Mouse (Mus musculus) fat pad, adult 2 months (tissue): ENCODE measurements around the gene Rab31.

Experiments used
- DNase-seq: peaks from one replicate; pipeline ENCODE4 v3.0.0-alpha.2; 2011; ENCODE audit warnings: low read depth, low spot score; ENCODE audit errors: extremely low read depth

The Rab31 gene

DNA sequence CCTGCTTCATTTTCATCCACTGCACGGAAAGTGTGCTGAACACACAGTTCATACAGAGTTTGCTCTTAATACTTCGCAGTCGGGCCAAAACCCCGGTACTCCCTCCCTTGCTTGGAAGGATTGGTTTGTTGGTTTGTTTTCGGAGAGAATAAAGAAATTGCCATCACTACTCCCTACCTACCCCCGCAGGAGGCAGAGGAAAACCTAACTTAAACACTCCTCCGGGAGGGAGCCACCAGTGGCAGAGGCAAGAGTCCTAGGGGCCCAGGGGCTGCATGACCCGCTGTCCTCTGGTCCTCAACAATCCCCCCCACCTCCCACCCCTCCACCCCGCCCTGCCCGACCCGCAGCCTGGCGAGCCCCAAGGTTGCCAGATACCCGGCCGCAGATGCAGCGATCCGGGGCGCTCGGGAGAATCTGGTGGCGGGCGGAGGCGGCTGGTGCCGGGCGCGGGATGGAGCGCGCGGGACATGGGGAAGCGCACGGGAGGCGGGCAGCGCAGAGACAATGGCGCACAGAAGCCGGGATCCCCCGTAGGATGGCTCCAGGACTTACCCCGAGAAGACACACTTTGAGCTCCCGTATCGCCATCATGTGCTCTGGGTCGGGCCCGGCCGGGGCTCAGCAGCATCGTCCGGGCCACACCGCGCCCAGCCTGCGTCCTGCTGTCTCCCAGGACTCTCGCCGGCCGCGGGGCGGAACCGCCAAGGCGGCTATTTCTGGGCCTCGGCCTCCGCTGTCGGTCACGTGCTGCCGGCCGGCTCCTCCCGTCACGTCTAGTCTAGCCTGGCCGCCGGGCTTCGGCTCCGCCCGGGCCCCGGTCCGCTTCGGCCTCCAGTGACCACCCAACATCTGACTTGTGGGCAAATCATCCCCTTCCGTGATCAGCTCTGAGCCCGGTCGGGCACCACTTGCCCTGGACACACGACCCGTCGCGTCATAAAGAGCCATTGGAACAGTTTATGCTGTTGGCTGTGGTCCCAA, at the start of gene Rab31:
TSS of gene Rab31 (minus strand) at position 802 of the 984 bp plus-strand sequence.
- no peak for DNase-seq

DNA sequence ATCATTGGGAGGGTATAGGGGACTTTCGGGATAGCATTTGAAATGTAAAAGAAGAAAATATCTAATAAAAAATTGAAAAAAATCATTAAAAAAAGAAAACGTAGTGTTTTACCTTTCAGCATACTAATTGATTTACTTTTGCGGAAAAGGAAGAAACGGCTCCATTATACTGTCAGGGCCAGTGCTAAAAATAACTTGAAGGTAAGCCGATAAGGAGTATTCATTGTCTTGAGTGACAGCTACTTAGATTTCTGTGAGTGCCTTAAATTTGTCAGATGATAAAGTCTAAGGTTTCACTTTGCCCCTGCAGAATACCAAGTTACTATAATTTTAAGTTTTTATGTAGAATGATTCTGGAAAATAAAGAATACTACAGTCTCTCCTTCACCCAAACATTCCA, 47.6 kb upstream of the Rab31 start:
- DNase-seq: no peak

DNA sequence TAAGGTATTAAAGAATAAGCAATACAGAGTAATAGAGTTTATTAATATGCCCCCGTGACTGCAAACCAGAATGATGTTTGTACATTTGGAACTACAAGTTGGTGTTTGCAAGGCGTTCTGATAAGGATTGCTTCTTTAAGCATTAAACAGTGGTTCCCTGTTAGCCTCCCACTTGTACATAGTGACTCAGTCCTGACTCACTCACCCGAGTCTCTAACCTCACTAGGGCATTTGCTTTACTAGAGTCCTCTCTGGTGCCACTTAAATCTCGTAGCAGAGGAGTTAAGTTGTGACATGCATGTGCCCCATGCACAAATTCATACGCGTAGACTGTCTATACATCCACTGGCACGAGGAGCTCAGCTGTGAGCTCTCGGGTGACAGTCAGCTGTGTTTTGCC, 41.2 kb upstream of the Rab31 start:
- DNase-seq: no peak

DNA sequence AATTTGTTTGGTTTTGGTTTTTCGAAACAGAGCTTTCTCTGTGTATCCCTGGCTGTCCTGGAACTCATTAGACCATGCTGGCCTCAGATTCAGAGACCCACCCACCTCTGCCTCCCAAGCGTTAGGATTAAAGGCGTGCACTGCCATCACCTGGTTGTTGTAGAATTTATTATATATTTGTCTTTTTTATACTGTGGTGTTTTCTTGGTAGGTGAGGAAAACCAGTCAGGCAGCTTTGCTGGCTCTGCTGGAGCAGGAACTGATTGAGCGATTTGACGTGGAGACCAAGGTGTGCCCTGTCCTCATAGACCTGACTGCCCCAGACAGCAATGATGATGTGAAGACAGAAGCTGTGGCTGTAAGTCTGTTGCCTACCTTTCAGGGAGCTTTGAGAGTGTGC, 38.5 kb upstream of the Rab31 start:
- no peak for DNase-seq

DNA sequence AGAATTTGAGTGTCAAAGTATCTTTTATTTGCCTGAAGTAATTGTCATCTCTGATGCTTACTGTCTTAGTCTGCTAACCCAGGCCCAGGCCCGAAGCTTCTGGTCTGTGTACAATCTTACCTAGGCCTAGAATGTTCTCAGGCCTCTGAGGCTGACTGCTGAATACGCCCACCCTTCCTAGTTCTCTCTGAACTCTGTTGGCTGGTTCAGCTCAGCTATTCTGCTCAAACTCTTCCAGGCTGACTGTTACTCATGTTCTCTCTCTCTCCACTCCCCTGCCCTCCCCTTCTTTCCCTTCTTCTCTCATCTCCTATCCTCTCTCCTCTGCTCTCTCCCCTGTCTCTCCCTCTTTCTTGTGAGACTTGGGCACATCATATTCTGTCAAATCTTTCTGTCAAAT, 33.9 kb upstream of the Rab31 start:
- DNase-seq: no peak

DNA sequence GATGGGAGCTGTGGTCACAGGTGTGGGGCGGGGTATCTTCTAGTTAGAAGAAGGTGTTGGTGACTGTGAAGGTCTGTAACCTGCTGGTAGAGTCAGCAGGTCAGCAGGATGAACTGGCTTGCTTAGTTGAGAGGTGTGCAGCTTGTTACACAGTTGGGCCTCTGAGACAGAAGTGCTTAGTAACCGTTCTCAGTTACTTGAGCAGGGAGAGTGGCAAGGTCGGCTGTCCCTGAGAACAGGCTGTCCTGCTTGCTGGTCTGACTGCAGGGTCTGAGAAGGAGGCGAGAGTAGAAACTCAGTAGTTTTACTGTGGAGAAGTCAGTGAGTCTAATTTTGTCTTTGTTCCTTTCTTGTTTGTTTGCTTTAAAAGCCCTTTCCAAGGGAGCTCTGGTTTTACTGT, 33.4 kb upstream of the Rab31 start:
- no peak for DNase-seq

DNA sequence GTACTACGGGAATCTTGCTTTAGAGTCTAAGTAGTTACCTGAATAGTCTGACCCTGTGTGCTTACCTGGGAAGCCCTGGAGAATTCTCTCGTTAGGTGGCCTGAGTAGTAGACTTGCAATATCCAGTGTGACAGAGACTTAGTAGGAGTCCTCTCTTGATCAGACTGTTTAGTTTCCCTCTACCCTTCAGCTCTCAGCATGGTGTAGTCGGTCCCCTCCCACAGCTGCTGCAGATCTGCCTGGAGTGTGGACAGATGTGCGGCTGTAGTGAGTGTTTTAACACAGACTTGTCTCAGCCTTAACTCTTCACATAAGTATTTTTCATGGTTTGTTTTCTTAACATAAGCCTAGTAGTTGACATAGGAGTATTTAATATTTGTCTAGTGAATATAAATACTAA, 29.5 kb upstream of the Rab31 start:
- DNase-seq: no peak

DNA sequence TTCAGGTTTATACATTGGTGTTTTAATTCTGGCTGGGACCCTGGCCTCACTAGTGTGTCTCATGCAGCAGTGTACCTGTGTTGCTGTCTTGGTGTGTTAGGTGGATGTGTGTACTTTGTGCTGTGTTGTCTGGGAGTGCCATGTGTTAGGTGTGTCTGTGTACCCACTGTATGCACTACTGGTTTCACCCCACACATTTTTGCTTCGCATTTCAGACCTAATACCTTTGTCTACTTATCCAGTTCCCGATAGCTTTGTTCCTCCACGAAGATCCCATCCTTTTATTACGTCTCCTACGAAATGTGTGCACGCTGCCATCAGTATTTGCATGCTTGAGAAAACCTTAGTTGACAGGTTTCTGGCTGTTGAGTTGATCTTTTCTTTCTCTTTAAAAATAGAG, 27.9 kb upstream of the Rab31 start:
- DNase-seq: no peak

DNA sequence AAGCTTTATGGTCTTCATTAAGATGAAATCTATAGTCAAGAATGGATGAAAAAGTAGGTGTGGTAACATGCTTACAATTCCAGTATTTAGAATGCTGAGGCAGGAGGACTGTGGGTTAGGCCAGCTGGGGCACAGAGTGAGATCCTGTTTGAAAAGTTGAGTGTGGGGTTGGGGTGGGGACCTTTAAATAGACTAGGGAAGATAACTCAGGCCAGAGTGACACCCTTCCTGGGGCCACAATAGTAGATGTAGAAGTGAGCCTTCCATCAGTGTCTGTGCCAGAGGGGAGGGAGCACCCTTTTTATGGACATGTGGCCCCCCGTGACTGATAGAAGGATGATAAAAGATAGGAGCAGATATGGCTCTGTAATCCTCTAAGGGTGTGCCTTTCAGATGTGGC, 26.8 kb upstream of the Rab31 start:
- no peak for DNase-seq

DNA sequence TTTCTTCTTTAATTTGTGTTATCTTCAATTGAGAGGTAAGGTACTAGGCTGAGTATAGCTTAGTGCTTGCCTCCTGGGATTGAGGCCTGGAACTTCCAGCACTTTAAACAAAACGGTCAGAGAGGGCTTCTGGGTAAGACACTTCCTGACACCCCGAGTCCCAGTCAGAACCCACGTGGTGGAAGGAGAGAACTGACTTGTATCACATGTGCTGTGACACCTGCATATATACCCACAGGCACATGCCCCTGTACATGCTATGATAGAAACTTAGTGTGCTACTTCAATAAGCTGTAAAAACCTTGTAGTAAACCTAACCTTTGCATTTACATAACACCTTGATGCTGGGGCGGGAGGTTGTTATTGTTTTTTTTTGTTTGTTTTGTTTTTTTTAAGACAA, 25.9 kb upstream of the Rab31 start:
- no peak for DNase-seq

DNA sequence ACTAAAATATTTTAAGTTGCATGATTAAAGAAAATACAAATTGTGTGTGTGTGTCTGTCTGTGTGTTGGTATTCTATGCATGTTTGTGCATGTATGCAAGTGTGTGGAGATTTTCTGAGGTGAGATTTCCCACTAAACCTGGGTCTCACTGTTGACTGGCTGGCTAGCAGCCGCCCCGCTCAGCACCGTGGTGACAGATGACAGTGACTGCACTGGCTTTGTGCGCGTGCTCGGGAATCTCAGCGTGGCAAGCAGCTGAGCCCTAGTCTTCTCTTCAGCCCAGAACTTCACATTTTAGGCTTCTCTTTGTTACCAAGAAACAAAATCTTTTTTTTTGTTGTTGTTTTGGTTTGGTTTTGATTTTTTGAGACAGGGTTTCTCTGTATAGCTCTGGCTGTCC, 23.5 kb upstream of the Rab31 start:
- DNase-seq: no peak

DNA sequence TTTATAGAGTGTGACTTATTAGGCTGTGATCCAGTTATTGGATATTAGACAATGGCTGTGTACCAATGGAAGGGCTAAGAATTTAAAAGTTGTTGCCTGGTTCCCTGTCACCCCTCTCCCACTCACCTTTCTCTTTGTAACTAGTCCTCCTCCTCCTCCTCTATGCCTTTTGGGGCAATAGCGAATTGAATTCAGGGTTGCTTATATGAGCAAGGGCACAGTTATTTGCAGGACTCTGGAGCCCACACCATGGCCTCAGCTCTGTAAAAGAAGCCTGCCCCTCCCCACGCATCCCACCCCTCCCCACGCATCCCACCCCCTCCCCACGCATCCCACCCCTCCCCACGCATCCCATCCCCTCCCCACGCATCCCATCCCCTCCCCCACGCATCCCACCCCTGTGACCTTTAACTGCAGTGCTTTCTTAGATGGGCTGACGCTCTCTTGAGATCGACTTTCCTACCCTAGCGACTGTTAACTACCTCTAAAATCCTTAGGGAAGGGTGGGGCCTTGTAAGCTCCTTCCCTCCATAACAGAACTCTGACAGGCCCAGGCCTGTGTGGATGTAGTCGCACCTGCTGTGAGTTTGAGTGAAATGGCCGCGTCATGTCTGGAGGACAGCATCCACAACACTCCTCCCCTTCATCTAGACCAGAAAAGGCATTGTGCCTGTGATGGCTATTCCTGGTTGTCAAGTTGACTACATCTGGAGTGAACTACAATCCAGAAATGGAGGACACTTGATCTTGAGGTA, 21.7 kb upstream of the Rab31 start:
- DNase-seq: no peak

DNA sequence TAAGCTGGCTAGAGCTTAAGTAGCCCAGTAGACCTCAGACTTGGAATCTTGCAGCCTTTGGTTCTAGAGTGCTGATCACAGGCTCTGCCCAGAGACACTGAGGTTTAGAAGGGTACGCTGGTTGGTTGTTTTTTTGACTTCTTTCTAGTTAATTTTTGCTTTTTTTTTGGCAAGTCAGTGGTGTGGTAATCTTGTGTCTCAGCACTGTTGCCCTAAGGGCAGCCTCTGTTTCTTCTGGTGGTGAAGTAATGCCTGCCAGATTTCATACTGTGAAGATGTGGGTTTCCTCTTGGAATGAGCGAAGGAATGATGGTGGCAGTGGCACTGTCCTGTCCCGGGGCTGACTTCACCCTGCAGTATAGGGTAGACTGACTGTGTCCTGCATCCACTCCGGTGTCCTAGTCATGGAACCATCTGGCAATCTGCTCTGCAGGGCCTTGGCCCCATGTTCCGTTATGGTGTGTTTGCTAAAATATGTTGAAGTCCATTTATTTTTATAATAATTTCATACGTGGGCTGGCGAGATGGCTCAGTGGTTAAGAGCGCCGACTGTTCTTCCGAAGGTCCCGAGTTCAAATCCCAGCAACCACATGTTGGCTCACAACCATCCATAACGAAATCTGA, 20.9 kb upstream of the Rab31 start:
- no peak for DNase-seq

DNA sequence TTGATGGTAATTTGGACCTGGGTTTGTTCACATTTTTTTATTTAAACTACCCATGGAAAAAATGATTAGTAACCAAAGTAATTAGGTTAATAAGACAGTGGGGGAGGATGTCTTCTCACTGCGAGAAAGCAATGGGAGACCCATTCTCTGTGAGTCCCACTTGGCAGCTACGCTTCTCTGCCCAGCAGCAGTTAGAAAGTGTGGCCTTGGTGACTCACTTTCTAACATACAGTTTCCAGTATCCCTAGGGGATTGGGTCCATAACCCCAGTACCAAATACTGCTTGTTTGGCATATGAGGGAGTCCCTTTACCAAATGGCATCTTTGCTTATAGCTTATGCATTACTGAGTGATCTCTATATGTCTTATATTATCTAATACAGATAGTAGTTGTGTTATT, 18.6 kb upstream of the Rab31 start:
- no peak for DNase-seq

DNA sequence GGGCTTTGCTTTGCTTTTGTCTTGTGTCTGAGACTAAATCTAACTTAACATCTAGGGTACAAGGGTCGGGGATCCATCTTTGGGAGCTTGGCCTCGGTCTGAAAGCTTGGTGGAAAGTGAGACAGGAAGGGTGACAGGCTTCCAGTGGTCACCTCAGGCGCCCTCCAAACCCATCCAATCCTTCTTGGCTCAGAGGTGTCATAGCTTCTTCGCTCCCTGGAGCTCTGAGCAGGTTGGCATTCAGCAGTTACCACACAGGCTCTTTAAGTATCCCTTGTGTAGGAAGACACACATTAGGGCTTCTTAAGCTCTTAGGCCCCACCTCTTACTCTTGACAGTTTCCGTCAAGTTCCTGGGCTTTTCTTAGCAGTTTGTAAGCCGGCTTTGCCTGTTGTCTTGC, 17.0 kb upstream of the Rab31 start:
- no peak for DNase-seq

DNA sequence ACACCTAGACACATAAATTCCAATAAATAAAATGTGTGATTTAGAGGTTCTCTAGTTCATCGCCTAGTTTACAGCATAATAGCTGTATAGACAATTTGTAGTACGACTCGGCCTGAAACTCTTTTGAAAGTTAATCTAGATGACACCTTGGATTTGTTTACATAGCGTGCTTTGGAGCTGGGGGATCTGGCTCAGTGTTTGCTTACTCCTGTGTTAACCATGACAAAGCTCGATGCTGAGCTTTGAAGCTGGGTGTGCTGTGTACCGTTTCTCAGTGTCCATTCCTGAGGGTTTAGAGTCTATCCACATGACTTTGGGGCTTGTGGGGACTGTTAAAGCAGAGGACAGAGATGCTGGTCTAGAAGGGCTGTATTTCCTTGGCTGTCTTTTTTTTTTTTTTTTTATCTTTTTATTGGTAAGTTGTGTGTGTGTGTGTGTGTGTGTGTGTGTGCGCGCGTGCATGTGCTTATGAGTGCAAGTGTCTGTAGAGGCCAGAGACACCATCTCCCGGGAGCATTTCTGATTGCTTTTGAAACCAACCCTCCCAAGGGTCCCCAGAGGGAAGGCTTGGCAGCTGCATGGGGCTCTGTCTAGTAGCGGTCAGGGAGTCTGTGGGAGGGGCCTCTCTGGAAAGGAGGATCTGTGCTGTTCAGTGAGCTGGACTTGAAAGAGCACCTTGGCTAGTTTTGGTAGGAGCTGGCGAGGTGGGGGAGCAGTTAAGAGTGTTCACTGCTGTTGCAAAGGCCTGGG, 16.2 kb upstream of the Rab31 start:
- no peak for DNase-seq

DNA sequence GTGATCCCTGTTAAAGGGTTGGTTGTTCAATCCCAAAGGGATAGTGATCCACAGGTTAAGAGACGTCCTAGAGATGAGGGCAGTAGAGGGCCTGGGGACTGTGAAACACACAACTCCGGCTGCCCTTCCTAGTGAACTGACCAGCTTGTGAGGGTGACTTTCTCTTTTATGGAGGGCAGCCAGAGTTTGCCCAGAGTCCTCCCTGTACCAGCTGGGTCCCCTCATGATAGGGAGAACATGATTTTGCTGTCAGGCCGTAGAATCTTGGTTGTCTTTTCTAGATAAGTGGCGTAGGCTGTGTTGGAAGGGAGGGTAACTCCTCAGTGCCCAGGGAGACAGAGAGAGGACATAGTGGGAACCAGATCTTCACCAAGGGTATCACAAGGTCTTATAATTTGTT, 14.7 kb upstream of the Rab31 start:
- DNase-seq: no peak

DNA sequence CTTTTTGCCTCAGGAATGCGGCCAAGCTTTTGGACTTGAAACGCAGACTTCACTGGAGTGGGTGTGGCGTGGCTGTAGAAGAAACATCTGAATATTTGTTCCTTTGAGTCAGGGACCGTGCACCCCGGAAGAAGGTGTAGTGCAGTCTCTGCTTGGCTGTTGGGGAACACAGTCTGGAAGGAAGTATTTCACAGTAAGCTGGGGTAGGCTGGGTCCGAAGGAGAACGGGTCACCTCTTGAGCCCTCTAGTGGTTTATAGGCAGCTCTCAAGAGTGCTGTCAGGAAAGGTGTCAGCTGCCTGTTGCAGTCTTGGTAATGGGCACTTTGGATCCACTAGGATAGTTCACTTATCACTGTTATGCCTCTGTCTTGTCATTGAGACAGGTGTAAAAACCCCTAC, 13.7 kb upstream of the Rab31 start:
- DNase-seq: no peak

DNA sequence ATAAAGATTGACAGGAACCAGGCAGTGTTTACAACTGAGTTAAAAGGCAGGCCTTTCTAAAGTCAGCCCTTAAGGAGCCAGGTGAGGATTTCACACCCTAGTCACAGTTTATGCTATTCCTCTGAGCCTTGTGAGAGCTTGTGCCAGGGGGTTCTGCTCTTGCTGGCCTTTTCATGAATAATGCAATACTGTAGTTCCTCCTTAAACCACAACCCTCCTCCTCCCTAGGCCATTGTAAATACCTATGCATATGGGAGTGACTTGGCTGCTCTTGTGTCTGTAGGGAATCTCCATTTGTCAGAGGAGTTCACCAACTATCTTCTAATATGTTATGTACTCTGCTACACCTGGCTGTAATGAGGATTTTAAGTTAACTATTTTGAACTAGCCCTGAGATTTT, 13.2 kb upstream of the Rab31 start:
- no peak for DNase-seq

DNA sequence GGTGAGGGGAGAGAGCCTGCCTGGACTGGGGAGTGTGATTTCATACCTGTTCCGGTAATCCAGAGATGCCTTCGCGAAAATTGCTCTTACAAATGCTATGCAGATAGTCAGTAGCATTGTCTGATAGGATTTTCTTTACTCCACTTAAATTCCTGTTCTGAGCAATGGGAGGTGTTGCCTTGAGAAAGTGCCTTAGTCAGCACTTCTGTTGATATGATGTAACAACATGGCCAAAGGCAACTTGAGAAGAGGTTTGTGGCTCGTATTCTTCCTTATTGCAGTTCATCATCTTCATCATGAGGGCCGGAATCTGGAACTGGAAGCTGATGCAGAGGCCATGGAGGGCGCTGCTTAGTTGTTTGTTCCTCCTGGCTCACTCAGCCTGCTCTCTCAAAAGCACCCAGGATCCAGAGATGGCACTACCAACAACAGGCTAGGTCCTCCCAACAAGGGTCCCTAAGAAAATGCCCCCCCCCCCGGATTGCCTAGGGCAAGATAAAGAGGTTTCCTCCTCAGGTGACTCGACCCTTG, 12.1 kb upstream of the Rab31 start:
- no peak for DNase-seq
